Comparison of ENCODE assay signal across 21 mouse cellular contexts in the genomic region with DNA sequence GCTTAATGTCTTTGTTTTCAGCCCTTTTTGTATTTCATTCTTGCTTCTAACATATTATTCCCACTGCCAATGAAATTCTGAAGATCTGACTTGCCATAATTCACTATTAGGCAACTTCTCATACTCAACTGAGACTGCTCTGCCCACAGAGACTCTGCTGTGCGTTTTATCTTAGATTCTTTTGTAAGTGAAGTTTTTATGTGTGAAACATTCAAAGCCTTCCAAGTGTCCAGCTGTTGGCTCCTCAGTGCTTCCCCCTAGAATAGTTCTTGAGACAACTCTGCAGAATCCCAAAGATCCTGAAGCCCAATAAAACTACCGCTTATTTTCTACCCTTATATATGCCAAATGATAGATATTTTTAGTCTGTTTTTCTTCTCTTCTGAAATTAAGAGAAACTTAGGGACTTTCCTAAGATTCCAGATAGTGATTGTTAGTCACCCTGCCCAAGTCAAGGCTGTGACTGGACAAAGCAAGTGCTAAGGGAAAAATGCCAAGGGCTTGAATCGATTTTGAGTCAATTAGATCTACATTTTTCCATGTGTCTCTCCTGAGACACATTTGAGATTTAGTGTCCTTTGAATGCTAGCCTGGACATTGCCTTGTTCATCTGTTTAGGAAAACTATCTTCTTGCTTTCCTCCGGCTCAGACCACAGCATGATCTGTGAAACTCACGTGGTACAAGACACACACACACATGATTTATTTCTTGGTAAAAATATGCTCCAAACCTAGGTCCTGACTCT. TPM values are rescaled to one million over a fixed set of nuclear protein-coding genes. Genes with fewer than 3 reads are reported as not detected.
DNase-seq lines count a peak whose midpoint lies in the region; ATAC-seq and TF ChIP-seq lines count a peak whose summit lies in the region.
"Had no signal": no experiment of that assay in that cellular context is flagged by ENCODE, and none has a peak within 500 bp of the region (broad histone marks: within the 10 kb centered on the region; RNA-seq: fewer than 3 reads in every experiment).

No protein-coding gene starts in this region.

- H3K27ac ChIP-seq in intestine, postnatal 0 days (ENCODE audit: low read depth, low read length) = no peak overlapping the region
- no peak overlapping the region for H3K27ac ChIP-seq in intestine, embryonic 16.5 days (ENCODE audit: low read length)
- no peak overlapping the region for H3K27ac ChIP-seq in midbrain, embryonic 11.5 days (ENCODE audit: low read depth, low read length)
- H3K27ac ChIP-seq in midbrain, embryonic 14.5 days (replicated peaks; ENCODE audit: low read depth, low read length) = no peak overlapping the region
- no peak overlapping the region for H3K27ac ChIP-seq in heart, embryonic 10.5 days
- H3K27ac ChIP-seq: embryonic facial prominence, embryonic 12.5 days; heart, embryonic 15.5 days; hindbrain, embryonic 13.5 days; lung, embryonic 15.5 days; midbrain, embryonic 10.5 days had no signal

- H3K9me3 ChIP-seq in intestine, postnatal 0 days (ENCODE audit: control insufficient read depth) = no peaks in the 10 kb centered on the region
- H3K9me3 ChIP-seq in intestine, embryonic 16.5 days (ENCODE audit: control insufficient read depth, low read length) = no peaks in the 10 kb centered on the region
- H3K9me3 ChIP-seq in midbrain, embryonic 11.5 days (ENCODE audit: control insufficient read depth, low read length) = no peaks in the 10 kb centered on the region
- no peaks in the 10 kb centered on the region for H3K9me3 ChIP-seq in midbrain, embryonic 14.5 days (ENCODE audit: control insufficient read depth, low read length)
- no peaks in the 10 kb centered on the region for H3K9me3 ChIP-seq in heart, embryonic 10.5 days
- H3K9me3 ChIP-seq: embryonic facial prominence, embryonic 12.5 days; heart, embryonic 15.5 days; hindbrain, embryonic 13.5 days; lung, embryonic 15.5 days; midbrain, embryonic 10.5 days had no signal

- no peaks in the 10 kb centered on the region for H3K36me3 ChIP-seq in intestine, postnatal 0 days (ENCODE audit: control insufficient read depth, insufficient read depth)
- no peaks in the 10 kb centered on the region for H3K36me3 ChIP-seq in intestine, embryonic 16.5 days (ENCODE audit: control insufficient read depth, insufficient read depth, low read length)
- no peaks in the 10 kb centered on the region for H3K36me3 ChIP-seq in midbrain, embryonic 11.5 days (ENCODE audit: control insufficient read depth, insufficient read depth, low read length)
- no peaks in the 10 kb centered on the region for H3K36me3 ChIP-seq in midbrain, embryonic 14.5 days (ENCODE audit: control insufficient read depth, insufficient read depth, low read length)
- no peaks in the 10 kb centered on the region for H3K36me3 ChIP-seq in heart, embryonic 10.5 days
- no peaks in the 10 kb centered on the region for H3K36me3 ChIP-seq in myocyte (ENCODE audit: control insufficient read depth, insufficient read depth)
- H3K36me3 ChIP-seq: embryonic facial prominence, embryonic 12.5 days; heart, embryonic 15.5 days; hindbrain, embryonic 13.5 days; lung, embryonic 15.5 days; midbrain, embryonic 10.5 days had no signal

- no peak overlapping the region for H3K4me2 ChIP-seq in intestine, postnatal 0 days (replicated peaks; ENCODE audit: low read depth)
- no peak overlapping the region for H3K4me2 ChIP-seq in intestine, embryonic 16.5 days (ENCODE audit: low read depth, low read length)
- H3K4me2 ChIP-seq in midbrain, embryonic 11.5 days = no peak overlapping the region
- no peak overlapping the region for H3K4me2 ChIP-seq in midbrain, embryonic 14.5 days (ENCODE audit: low read length)
- peak overlapping the region; percentile 25 for H3K4me2 ChIP-seq in myocyte (ENCODE audit: low read depth)
- H3K4me2 ChIP-seq: embryonic facial prominence, embryonic 12.5 days; heart, embryonic 15.5 days; hindbrain, embryonic 13.5 days; lung, embryonic 15.5 days had no signal

- TF ChIP-seq POLR2A in myocyte (IDR thresholded peaks at IDR 0.05; ENCODE audit: insufficient read length, low read depth) = no peak

- WGBS in intestine, postnatal 0 days = 72% methylated on average over 5 of the region's 5 CpGs
- 65% methylated on average over 5 of the region's 5 CpGs for WGBS in intestine, embryonic 16.5 days
- 92% methylated on average over 5 of the region's 5 CpGs for WGBS in midbrain, embryonic 11.5 days
- WGBS in midbrain, embryonic 14.5 days = 90% methylated on average over 5 of the region's 5 CpGs
- 79% methylated on average over 5 of the region's 5 CpGs for WGBS in heart, embryonic 10.5 days

- peak; percentile 44 for DNase-seq in midbrain, embryonic 11.5 days (ENCODE audit: low spot score, missing footprints)
- DNase-seq in midbrain, embryonic 14.5 days = no peak
- DNase-seq in heart, embryonic 10.5 days (ENCODE audit: low spot score) = peak; percentile 6
- DNase-seq in embryo, embryonic 10.5 days (ENCODE audit: low spot score) = no peak
- DNase-seq in right cerebral cortex, adult 2 months (ENCODE audit: low spot score in 2 of 2) = no peak
- DNase-seq: cerebellum, adult 18-20 months; forebrain, postnatal 0 days; gastrocnemius, postnatal 10 days; layer of hippocampus, adult 9-11 months; thymus, postnatal 36 days had no signal

- H3K27me3 ChIP-seq in intestine, postnatal 0 days (replicated peaks; ENCODE audit: control insufficient read depth, insufficient read depth, low read length) = no peaks in the 10 kb centered on the region
- H3K27me3 ChIP-seq in intestine, embryonic 16.5 days (replicated peaks; ENCODE audit: control insufficient read depth, insufficient read depth, low read length) = no peaks in the 10 kb centered on the region
- no peaks in the 10 kb centered on the region for H3K27me3 ChIP-seq in midbrain, embryonic 11.5 days (ENCODE audit: control insufficient read depth, insufficient read depth, low read length)
- H3K27me3 ChIP-seq in midbrain, embryonic 14.5 days (ENCODE audit: control insufficient read depth, insufficient read depth, low read length) = no peaks in the 10 kb centered on the region
- H3K27me3 ChIP-seq in heart, embryonic 10.5 days (ENCODE audit: insufficient read depth, poor library complexity, severe bottlenecking) = no peaks in the 10 kb centered on the region
- no peaks in the 10 kb centered on the region for H3K27me3 ChIP-seq in myocyte (ENCODE audit: control insufficient read depth, insufficient read depth, insufficient read length)
- H3K27me3 ChIP-seq: embryonic facial prominence, embryonic 12.5 days; heart, embryonic 15.5 days; hindbrain, embryonic 13.5 days; lung, embryonic 15.5 days had no signal

- no peak for ATAC-seq in intestine, postnatal 0 days
- no peak for ATAC-seq in intestine, embryonic 16.5 days
- ATAC-seq in midbrain, embryonic 11.5 days (ENCODE audit: low FRiP score) = no peak
- ATAC-seq in midbrain, embryonic 14.5 days (ENCODE audit: low FRiP score, low TSS enrichment) = no peak

- no peak overlapping the region for H3ac ChIP-seq in myocyte (ENCODE audit: control insufficient read depth, insufficient read length)

- TF ChIP-seq CTCF in intestine, postnatal 0 days (IDR thresholded peaks at IDR 0.05; ENCODE audit: low read depth) = 0 out of 2 replicates have a peak, but pooled peaks have one; percentile 4

- no peak overlapping the region for H3K4me3 ChIP-seq in intestine, postnatal 0 days (ENCODE audit: low read depth, low read length)
- H3K4me3 ChIP-seq in intestine, embryonic 16.5 days (ENCODE audit: low read length) = no peak overlapping the region
- no peak overlapping the region for H3K4me3 ChIP-seq in midbrain, embryonic 11.5 days (ENCODE audit: low read depth, low read length)
- H3K4me3 ChIP-seq in midbrain, embryonic 14.5 days (replicated peaks; ENCODE audit: low read depth, low read length) = no peak overlapping the region
- H3K4me3 ChIP-seq in heart, embryonic 10.5 days = no peak overlapping the region
- no peak overlapping the region for H3K4me3 ChIP-seq in myocyte
- H3K4me3 ChIP-seq: embryonic facial prominence, embryonic 12.5 days; heart, embryonic 15.5 days; hindbrain, embryonic 13.5 days; lung, embryonic 15.5 days; midbrain, embryonic 10.5 days had no signal

- no peak overlapping the region for H3K9ac ChIP-seq in intestine, postnatal 0 days (ENCODE audit: low read depth, low read length)
- H3K9ac ChIP-seq in intestine, embryonic 16.5 days (ENCODE audit: low read depth, low read length) = no peak overlapping the region
- no peak overlapping the region for H3K9ac ChIP-seq in midbrain, embryonic 11.5 days (ENCODE audit: low read length)
- H3K9ac ChIP-seq in midbrain, embryonic 14.5 days (replicated peaks; ENCODE audit: low read length) = no peak overlapping the region
- H3K9ac ChIP-seq: embryonic facial prominence, embryonic 12.5 days; forebrain, postnatal 0 days; heart, embryonic 15.5 days; hindbrain, embryonic 13.5 days; lung, embryonic 15.5 days had no signal

- H3K4me1 ChIP-seq in intestine, postnatal 0 days (replicated peaks; ENCODE audit: control insufficient read depth, insufficient read depth, low read length) = no peaks in the 10 kb centered on the region
- H3K4me1 ChIP-seq in intestine, embryonic 16.5 days (ENCODE audit: control insufficient read depth, insufficient read depth, low read length) = no peaks in the 10 kb centered on the region
- H3K4me1 ChIP-seq in midbrain, embryonic 11.5 days (ENCODE audit: control insufficient read depth, insufficient read depth, low read length) = no peaks in the 10 kb centered on the region
- no peaks in the 10 kb centered on the region for H3K4me1 ChIP-seq in midbrain, embryonic 14.5 days (ENCODE audit: control insufficient read depth, insufficient read depth, low read length)
- no peaks in the 10 kb centered on the region for H3K4me1 ChIP-seq in heart, embryonic 10.5 days
- H3K4me1 ChIP-seq: embryonic facial prominence, embryonic 12.5 days; heart, embryonic 15.5 days; hindbrain, embryonic 13.5 days; midbrain, embryonic 10.5 days had no signal

- no peaks in the 10 kb centered on the region for H3K79me2 ChIP-seq in myocyte (ENCODE audit: control insufficient read depth, insufficient read depth)

RNA-seq across cellular contexts. Expression of a gene that starts 13.9 kb away (rescaled TPM):
- polyA plus RNA-seq in intestine, postnatal 0 days (2015; fragmentation: Nextera tagmentation; extraction: Ambion mirVana) = not detected in 2 replicates
- polyA plus RNA-seq in intestine, embryonic 16.5 days (2015; fragmentation: Nextera tagmentation; extraction: Ambion mirVana) = not detected in 2 replicates
- polyA plus RNA-seq in midbrain, embryonic 11.5 days (2014; fragmentation: Nextera tagmentation; extraction: Ambion mirVana) = not detected in 2 replicates
- not detected in 2 replicates for polyA plus RNA-seq in midbrain, embryonic 14.5 days (2014; fragmentation: Nextera tagmentation; extraction: Ambion mirVana)
- polyA plus RNA-seq in heart, embryonic 10.5 days (2016; fragmentation: Nextera tagmentation; extraction: Ambion mirVana) = 0.18 TPM in 1 of 2 replicates, not detected in the other
- 3.1 TPM for polyA plus RNA-seq in myocyte (2012; fragmentation: generic; extraction: Trizol)
- polyA plus RNA-seq: embryonic facial prominence, embryonic 12.5 days; forebrain, postnatal 0 days; hindbrain, embryonic 13.5 days; intestine, embryonic 14.5 days; kidney, embryonic 16.5 days; liver, adult 2 months; midbrain, embryonic 10.5 days had no signal

RNA-seq across cellular contexts. Expression of a gene that starts 46.4 kb away (rescaled TPM):
- 3.1 and 5.0 TPM in 2 replicates for polyA plus RNA-seq in intestine, postnatal 0 days (2015; fragmentation: Nextera tagmentation; extraction: Ambion mirVana)
- 9.3 and 11.6 TPM in 2 replicates for polyA plus RNA-seq in intestine, embryonic 16.5 days (2015; fragmentation: Nextera tagmentation; extraction: Ambion mirVana)
- 63.2 and 66.7 TPM in 2 replicates for polyA plus RNA-seq in midbrain, embryonic 11.5 days (2014; fragmentation: Nextera tagmentation; extraction: Ambion mirVana)
- 278 and 323 TPM in 2 replicates for polyA plus RNA-seq in midbrain, embryonic 14.5 days (2014; fragmentation: Nextera tagmentation; extraction: Ambion mirVana)
- 4.8 and 7.9 TPM in 2 replicates for polyA plus RNA-seq in heart, embryonic 10.5 days (2016; fragmentation: Nextera tagmentation; extraction: Ambion mirVana)
- polyA plus RNA-seq in myocyte (2012; fragmentation: generic; extraction: Trizol) = 70.4 TPM
- polyA plus RNA-seq: liver, adult 2 months had no signal

RNA-seq across cellular contexts. Expression of a gene that starts 58.6 kb away (rescaled TPM):
- 0.09 TPM in 2 replicates for polyA plus RNA-seq in intestine, postnatal 0 days (2015; fragmentation: Nextera tagmentation; extraction: Ambion mirVana)
- polyA plus RNA-seq in intestine, embryonic 16.5 days (2015; fragmentation: Nextera tagmentation; extraction: Ambion mirVana) = not detected in 2 replicates
- 0.15 TPM in 1 of 2 replicates, not detected in the other for polyA plus RNA-seq in midbrain, embryonic 11.5 days (2014; fragmentation: Nextera tagmentation; extraction: Ambion mirVana)
- 0.12 TPM in 1 of 2 replicates, not detected in the other for polyA plus RNA-seq in midbrain, embryonic 14.5 days (2014; fragmentation: Nextera tagmentation; extraction: Ambion mirVana)
- polyA plus RNA-seq in heart, embryonic 10.5 days (2016; fragmentation: Nextera tagmentation; extraction: Ambion mirVana) = 0.14 TPM in 1 of 2 replicates, not detected in the other
- 0.12 TPM for polyA plus RNA-seq in myocyte (2012; fragmentation: generic; extraction: Trizol)
- polyA plus RNA-seq: heart, embryonic 15.5 days; intestine, embryonic 14.5 days; kidney, embryonic 16.5 days; liver, adult 2 months; lung, embryonic 15.5 days had no signal

Comparison
In these comparisons a context has a peak if more than half of its experiments do, and no peak if none do; other contexts are left out.
1. DNase-seq: peak in midbrain, embryonic 11.5 days (single experiment) and heart, embryonic 10.5 days (single experiment); none in midbrain, embryonic 14.5 days (single experiment), embryo, embryonic 10.5 days (single experiment) and right cerebral cortex, adult 2 months (0 of 2).